Mouse (Mus musculus) embryonic facial prominence, embryonic 14.5 days (tissue): ENCODE results near the gene Pkd1l3. TPM values are rescaled to one million over a fixed set of nuclear protein-coding genes. Genes with fewer than 3 reads are reported as not detected.

Experiments used
- ATAC-seq: fragments of 200-750 bp; cut with Nextera tagmentation; 2 replicates; pipeline ENCODE4 v1.8.0; 2017; ENCODE audit warnings: low read depth, moderate number of reproducible peaks, moderate TSS enrichment
- DNase-seq: peaks from one replicate; pipeline ENCODE4 v3.0.0-alpha.2; 2015; ENCODE audit warnings: low spot score
- H3K27ac ChIP-seq: fragments of 300-500 bp; sonication (generic); replicated peaks from 2 replicates; pipeline ENCODE4 v1.5.1; 2014; ENCODE audit warnings: low read depth, mild to moderate bottlenecking, low read length, moderate library complexity
- H3K27me3 ChIP-seq: fragments of 300-500 bp; sonication (generic); replicated peaks from 2 replicates; pipeline ENCODE4 v1.6.1; 2014; ENCODE audit warnings: low read length; ENCODE audit not compliant: control insufficient read depth, insufficient read depth
- H3K36me3 ChIP-seq: fragments of 300-500 bp; sonication (generic); 2 replicates; pipeline ENCODE4 v1.6.1; 2014; ENCODE audit warnings: low read length, mixed read lengths; ENCODE audit not compliant: control insufficient read depth, insufficient read depth
- H3K4me1 ChIP-seq: fragments of 300-500 bp; sonication (generic); 2 replicates; pipeline ENCODE4 v1.6.1; 2014; ENCODE audit warnings: antibody characterized with exemption, low read length; ENCODE audit not compliant: control insufficient read depth, insufficient read depth
- H3K4me2 ChIP-seq: fragments of 300-500 bp; sonication (generic); 2 replicates; pipeline ENCODE4 v1.6.1; 2014; ENCODE audit warnings: low read depth, mild to moderate bottlenecking, low read length, moderate library complexity, mixed read lengths
- H3K4me3 ChIP-seq: fragments of 300-500 bp; sonication (generic); 2 replicates; pipeline ENCODE4 v1.5.1; 2014; ENCODE audit warnings: low read depth, mild to moderate bottlenecking, low read length
- H3K9ac ChIP-seq: fragments of 300-500 bp; sonication (generic); 2 replicates; pipeline ENCODE4 v1.6.1; 2014; ENCODE audit warnings: low read depth, mild to moderate bottlenecking, low read length, moderate library complexity, mixed read lengths
- H3K9me3 ChIP-seq: fragments of 300-500 bp; sonication (generic); 2 replicates; pipeline ENCODE4 v1.6.1; 2016; ENCODE audit warnings: low read length; ENCODE audit not compliant: control insufficient read depth
- WGBS: fragments of 180-500 bp; shearing (Covaris S2); extraction: QIAGEN DNeasy Blood & Tissue Kit; methylation state at CpG from one replicate; pipeline ENCODE4 v1.1.7; 2014; 5-methylcytosine and 5-hydroxymethylcytosine counted together
- polyA plus RNA-seq: library from polyadenylated mRNA; unstranded; fragments of >200 nt; fragmentation: Nextera tagmentation; extraction: Ambion mirVana; gene quantifications from 2 replicates; pipeline ENCODE4 v1.2.1, GENCODE M21; 2014

Pkd1l3 gene
- polyA plus RNA-seq, 1 experiment from 2014 or later = not detected

DNA sequence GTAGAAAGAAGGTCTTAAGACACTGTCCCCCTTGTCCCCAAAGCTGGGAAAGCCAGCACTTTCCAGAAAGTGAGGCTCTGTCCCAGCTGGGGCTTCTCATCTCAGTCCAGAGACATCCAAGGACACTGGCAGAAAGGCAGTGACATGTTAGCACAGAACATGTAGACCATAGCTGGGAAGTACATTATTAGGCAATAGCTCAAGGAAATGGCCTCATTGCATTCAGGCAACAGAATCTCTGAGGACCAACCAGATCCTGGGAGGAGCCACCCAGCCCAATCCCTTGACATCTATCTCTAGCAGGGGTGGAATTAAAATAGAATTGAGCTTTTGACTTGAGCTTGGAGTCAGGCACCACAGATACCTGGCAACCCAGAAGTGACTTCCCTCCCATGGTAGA lies 28.7 kb upstream of the Pkd1l3 start:
- H3K4me3 ChIP-seq = no peak overlapping the region
- ATAC-seq = no peak
- no peak overlapping the region for H3K9ac ChIP-seq

DNA sequence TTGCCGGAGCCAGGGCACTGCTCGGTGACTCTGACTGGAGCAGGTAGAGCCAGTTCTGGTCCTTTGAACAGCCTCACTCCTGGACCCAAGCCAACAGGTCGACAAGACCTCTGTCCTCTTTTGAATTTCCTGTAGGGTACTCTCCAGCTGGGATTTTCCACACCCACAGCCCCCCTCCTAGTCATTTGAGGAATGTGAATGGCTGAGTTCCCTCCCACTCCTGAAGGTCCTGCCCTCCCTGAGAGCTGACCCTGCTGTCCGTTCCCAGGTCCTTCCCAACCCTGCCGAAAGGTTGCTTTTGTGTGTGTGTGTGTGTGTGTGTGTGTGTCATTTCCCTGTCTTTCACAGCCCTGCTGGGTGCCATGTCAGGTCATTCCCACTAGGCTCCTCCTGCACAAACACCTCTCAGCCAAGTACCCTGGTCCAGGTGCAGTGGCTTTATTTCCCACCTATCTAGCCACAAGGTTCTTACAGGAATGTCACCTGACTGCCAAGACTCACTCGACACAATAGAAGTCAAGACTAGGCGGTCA lies 27.3 kb upstream of the Pkd1l3 start:
- H3K4me2 ChIP-seq = no peak overlapping the region
- DNase-seq (peak; percentile 63), ATAC-seq (peak; percentile 33; the same call in 1 of the 2 replicates)
- H3K9me3 ChIP-seq = no peaks in the 10 kb centered on the region
- 62% methylated on average over 6 of the region's 7 CpGs for WGBS
- no peak overlapping the region for H3K27ac ChIP-seq
- H3K4me1 ChIP-seq = no peaks in the 10 kb centered on the region
- H3K27me3 ChIP-seq = no peaks in the 10 kb centered on the region
- no peak overlapping the region for H3K9ac ChIP-seq
- H3K36me3 ChIP-seq = peaks cover 6% of the 10 kb centered on the region; the same call in 1 of the 2 replicates
- no peak overlapping the region for H3K4me3 ChIP-seq

More for the DNA sequence above, 28.7 kb upstream of the Pkd1l3 start:
- Histone ChIP-seq H3K9me3 (0 out of 2 replicates have a peak, but pooled peaks cover 3% of the 10 kb centered on the region), H3K4me1 (no peaks in the 10 kb centered on the region), H3K36me3 (no peaks in the 10 kb centered on the region), H3K27ac (no peak overlapping the region), H3K4me2 (no peak overlapping the region), H3K27me3 (no peaks in the 10 kb centered on the region)
- no peak for DNase-seq

DNA sequence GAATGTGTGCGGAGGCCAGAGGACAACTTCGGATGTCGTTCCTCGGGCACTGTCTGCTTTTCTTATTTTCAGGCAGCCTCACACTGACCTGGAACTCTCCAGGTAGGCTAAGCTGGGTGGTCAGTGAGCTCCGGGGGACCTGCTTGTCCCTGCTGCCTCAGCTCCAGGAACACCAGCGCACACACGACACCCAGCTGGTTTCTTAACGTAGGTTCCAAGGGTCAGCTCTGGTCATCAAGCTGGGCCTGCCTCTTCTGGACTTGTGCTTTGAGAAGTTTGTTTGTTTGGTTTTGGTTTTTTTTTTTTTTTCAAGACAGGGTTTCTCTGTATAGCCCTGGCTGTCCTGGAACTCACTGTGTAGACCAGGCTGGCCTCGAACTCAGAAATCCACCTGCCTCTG lies 23.4 kb upstream of the Pkd1l3 start:
- DNase-seq (no peak), ATAC-seq (no peak)
- Histone ChIP-seq H3K27ac (no peak overlapping the region), H3K36me3 (peaks cover 33% of the 10 kb centered on the region), H3K4me1 (no peaks in the 10 kb centered on the region), H3K4me3 (no peak overlapping the region), H3K27me3 (no peaks in the 10 kb centered on the region), H3K9ac (no peak overlapping the region), H3K4me2 (no peak overlapping the region), H3K9me3 (no peaks in the 10 kb centered on the region)
- 85% methylated on average over 9 of the region's 9 CpGs for WGBS

DNA sequence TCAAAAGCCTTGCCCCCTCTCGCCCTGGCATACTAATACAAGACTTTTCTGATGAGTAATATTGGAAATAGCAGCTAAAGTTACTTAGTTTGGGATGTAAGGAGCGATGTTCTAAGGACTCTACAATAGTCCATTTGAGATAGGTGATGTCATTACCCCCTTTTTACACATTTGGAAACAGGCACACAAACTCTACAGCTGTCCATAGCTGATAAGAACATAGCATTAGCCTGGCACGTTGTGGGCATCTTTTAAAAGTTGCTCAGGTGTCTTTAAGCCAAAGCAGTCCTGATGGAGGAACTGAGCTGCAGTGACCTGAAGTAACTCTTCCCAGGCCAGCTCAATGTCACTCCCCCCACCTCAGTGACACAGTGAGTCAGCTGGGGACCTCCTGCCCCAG lies 22.9 kb upstream of the Pkd1l3 start:
- no peak for DNase-seq
- Histone ChIP-seq H3K9ac (no peak overlapping the region), H3K4me3 (no peak overlapping the region), H3K4me2 (no peak overlapping the region), H3K9me3 (no peaks in the 10 kb centered on the region), H3K27ac (no peak overlapping the region), H3K4me1 (no peaks in the 10 kb centered on the region), H3K27me3 (no peaks in the 10 kb centered on the region), H3K36me3 (peaks cover 33% of the 10 kb centered on the region)
- 90% methylated on average over 3 of the region's 3 CpGs for WGBS
- ATAC-seq = no peak

DNA sequence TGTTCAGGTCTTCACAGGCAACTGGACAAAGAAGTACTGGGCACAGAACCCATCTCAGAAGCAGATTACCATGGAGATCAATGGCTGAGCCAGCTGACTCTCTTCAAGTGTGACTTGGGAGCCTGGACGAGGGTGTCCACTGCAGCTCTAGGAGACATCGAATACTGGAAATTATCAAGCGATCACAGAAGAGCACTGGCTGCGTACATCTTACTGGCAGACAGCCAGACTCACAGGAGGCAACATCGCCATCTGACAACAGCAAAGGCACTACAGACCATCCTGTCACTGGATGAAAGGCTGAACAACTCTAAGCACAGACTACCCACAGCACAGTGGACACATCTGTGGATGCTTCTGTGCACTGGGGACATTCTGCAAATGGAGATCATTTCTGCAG lies 22.2 kb upstream of the Pkd1l3 start:
- Histone ChIP-seq H3K36me3 (peaks cover 37% of the 10 kb centered on the region), H3K4me2 (no peak overlapping the region), H3K9me3 (no peaks in the 10 kb centered on the region), H3K9ac (no peak overlapping the region), H3K27ac (no peak overlapping the region), H3K27me3 (no peaks in the 10 kb centered on the region), H3K4me3 (no peak overlapping the region), H3K4me1 (no peaks in the 10 kb centered on the region)
- no peak for ATAC-seq
- no peak for DNase-seq
- WGBS = 91% methylated on average over 5 of the region's 5 CpGs

DNA sequence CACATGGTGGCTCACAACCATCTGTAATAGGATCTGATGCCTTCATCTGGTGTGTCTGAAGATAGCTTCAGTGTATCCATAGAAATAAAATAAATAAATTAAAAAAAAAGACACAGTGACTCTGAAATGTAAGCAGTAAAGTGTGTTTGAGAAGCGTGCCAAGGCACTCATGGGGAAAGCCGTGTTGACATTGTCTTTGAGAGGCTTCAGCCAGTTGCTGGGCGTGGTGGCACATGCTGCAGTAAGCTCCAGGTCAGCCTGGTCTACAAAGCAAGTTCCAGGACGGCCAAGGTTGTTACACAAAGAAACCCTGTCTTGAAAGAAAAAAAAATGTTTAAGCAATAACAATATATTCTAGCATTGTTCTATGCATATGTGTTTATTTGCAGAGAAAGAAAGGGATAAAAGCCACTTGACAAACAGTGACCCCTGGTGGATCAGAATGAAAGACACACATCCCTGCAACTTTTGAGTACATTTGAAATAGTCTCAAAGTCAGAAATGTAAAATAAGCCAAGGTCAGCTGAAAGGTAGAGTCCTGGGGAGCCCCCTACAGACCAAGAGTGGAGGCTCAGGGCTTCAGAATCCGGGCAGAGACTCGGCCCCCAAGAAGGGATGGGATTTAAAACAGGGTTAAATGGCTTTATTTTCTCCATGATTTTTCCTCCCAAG lies 21.1 kb upstream of the Pkd1l3 start:
- peak; percentile 27 for DNase-seq
- Histone ChIP-seq H3K27ac (no peak overlapping the region), H3K9me3 (no peaks in the 10 kb centered on the region), H3K9ac (no peak overlapping the region), H3K27me3 (no peaks in the 10 kb centered on the region), H3K4me1 (no peaks in the 10 kb centered on the region), H3K36me3 (peaks cover 37% of the 10 kb centered on the region), H3K4me2 (no peak overlapping the region), H3K4me3 (no peak overlapping the region)
- no peak for ATAC-seq
- 73% methylated on average over 6 of the region's 6 CpGs for WGBS

DNA sequence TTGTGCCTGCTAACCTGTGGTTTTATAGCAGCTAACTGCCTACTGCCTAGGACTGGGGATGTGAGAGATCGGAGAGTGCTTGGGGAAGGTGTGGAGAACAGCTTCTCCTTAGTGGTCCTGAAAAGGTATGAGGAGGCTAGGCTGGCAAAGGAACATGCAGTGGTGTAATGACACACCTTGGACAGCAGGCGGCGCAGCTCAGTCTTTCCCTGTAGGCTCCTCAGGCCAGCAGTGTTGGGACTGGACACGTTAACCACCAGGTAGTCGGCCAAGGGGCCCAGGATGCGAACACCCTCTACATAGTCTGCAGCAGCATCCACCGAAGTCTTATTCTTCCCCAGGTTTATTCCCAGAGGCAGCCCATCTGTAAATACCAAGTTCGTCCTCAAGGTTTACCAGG lies 18.5 kb upstream of the Pkd1l3 start:
- Histone ChIP-seq H3K27ac (no peak overlapping the region), H3K9me3 (no peaks in the 10 kb centered on the region), H3K4me1 (no peaks in the 10 kb centered on the region), H3K4me2 (no peak overlapping the region), H3K27me3 (no peaks in the 10 kb centered on the region), H3K4me3 (no peak overlapping the region), H3K36me3 (peaks cover 45% of the 10 kb centered on the region), H3K9ac (no peak overlapping the region)
- ATAC-seq = no peak
- no peak for DNase-seq
- WGBS = 57% methylated on average over 8 of the region's 8 CpGs

DNA sequence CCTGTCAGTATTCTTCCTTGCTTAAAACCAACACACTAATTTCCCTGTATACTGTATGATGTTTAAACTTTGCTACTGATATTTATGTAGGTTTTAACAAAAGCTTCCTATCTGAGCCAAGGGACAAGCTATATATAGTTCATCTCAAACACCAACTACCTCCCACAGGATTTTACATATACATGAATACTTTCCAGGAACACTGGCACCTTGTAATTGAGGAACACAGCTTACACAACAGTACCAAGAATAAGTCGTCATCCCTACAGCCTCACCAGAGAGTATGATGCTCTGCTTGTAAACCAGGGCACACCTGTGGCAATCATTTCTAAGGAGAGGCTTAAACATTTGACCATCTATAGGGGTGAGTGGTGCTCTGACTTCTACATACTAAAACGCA lies 7.6 kb upstream of the Pkd1l3 start:
- ATAC-seq (no peak), DNase-seq (no peak)
- Histone ChIP-seq H3K27me3 (no peaks in the 10 kb centered on the region), H3K4me3 (no peak overlapping the region), H3K4me2 (no peak overlapping the region), H3K9me3 (no peaks in the 10 kb centered on the region), H3K4me1 (peaks cover 11% of the 10 kb centered on the region), H3K9ac (no peak overlapping the region), H3K27ac (no peak overlapping the region), H3K36me3 (peaks cover 28% of the 10 kb centered on the region)
- 82% methylated on average over 2 of the region's 2 CpGs for WGBS

DNA sequence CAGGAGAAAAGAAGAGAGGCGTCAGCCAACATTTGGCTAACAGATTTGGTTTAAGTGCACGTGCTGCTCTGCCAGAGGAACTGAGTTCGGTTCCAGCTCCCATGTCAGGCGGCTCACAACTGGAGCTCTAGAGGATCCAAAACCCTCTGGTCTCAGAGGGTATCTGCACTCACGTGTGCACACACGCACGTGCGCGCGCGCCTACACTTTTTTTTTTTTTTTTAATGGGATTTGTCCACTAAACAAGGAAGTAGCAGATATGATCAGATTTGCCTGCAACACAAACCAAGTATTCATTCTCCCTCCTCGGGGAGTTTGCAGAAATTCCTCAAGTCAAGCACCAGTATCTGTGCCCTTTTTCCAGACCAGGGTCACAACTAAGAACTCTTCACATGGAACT lies 6.7 kb upstream of the Pkd1l3 start:
- peak overlapping the region; percentile 72 for H3K4me3 ChIP-seq
- H3K27me3 ChIP-seq = no peaks in the 10 kb centered on the region
- peaks cover 18% of the 10 kb centered on the region; the same call in 1 of the 2 replicates for H3K36me3 ChIP-seq
- peaks cover 11% of the 10 kb centered on the region for H3K4me1 ChIP-seq
- ATAC-seq = no peak
- DNase-seq = peak; percentile 22
- peak overlapping the region; percentile 96; the same call in 1 of the 2 replicates for H3K27ac ChIP-seq
- 5% methylated on average over 12 of the region's 12 CpGs for WGBS
- H3K9ac ChIP-seq = peak overlapping the region; percentile 77
- H3K9me3 ChIP-seq = no peaks in the 10 kb centered on the region
- H3K4me2 ChIP-seq = peak overlapping the region; percentile 81
